16 mouse cellular contexts compared by ENCODE assay signal in genomic region chr1:193572827-193573226, GRCm38 (mm10).
DNase-seq lines count a peak whose midpoint lies in the region; ATAC-seq lines count a peak whose summit lies in the region.
"Had no signal": no experiment of that assay in that cellular context is flagged by ENCODE, and none has a peak within 500 bp of the region (broad histone marks: within the 10 kb centered on the region; RNA-seq: fewer than 3 reads in every experiment).

No protein-coding gene starts in this region.

- 0 out of 2 replicates have a peak, but pooled peaks cover 10% of the 10 kb centered on the region for H3K4me1 ChIP-seq in kidney, embryonic 16.5 days (ENCODE audit: insufficient read depth, low read length)

- H3K27ac ChIP-seq in kidney, embryonic 16.5 days (ENCODE audit: low read length) = no peak overlapping the region

- no peak overlapping the region for H3K9ac ChIP-seq in kidney, embryonic 16.5 days (replicated peaks; ENCODE audit: low read length)

- DNase-seq in frontal cortex, adult 2 months (ENCODE audit: extremely low spot score in 1 of 2, low spot score in 1 of 2) = no peak
- DNase-seq in heart, adult 11 months = peak; percentile 29
- DNase-seq in heart, postnatal 14 days = no peak
- DNase-seq in brain, adult 2 months (ENCODE audit: low read depth, low spot score) = peak; percentile 67
- DNase-seq in gonadal fat pad, adult 2 months (ENCODE audit: low read depth) = peak; percentile 90
- no peak for DNase-seq in cerebellum, postnatal 36 days
- DNase-seq: B cell, adult 2 months; cerebellum, adult 11 months; cerebellum, adult 11-12 months; cerebellum, adult 18-20 months had no signal

- ATAC-seq in frontal cortex, adult (ENCODE audit: low TSS enrichment) = peak; percentile 65
- ATAC-seq in kidney, embryonic 16.5 days (ENCODE audit: low FRiP score, low TSS enrichment) = no peak
- ATAC-seq: activated CD4-positive, CD25-positive, alpha-beta regulatory T cell, adult 4 months; CD4-positive, CD25-positive, alpha-beta regulatory T cell, adult 4 months; Patski had no signal

- no peaks in the 10 kb centered on the region for H3K36me3 ChIP-seq in kidney, embryonic 16.5 days (ENCODE audit: insufficient read depth, low read length)
- H3K36me3 ChIP-seq: G1E had no signal

- no peaks in the 10 kb centered on the region for H3K27me3 ChIP-seq in kidney, embryonic 16.5 days (ENCODE audit: insufficient read depth, low read length)
- H3K27me3 ChIP-seq: Patski had no signal

- no peaks in the 10 kb centered on the region for H3K9me3 ChIP-seq in kidney, embryonic 16.5 days (ENCODE audit: low read length)
- H3K9me3 ChIP-seq: G1E had no signal

- intact Hi-C loops in heart, postnatal 14 days (cut with DNase I) = loop anchor here (10.0 kb wide), 1 partner anchor 652 kb away; no protein-coding TSS in a partner anchor

- no peak overlapping the region for H3K4me2 ChIP-seq in kidney, embryonic 16.5 days (replicated peaks; ENCODE audit: low read depth, low read length)

- H3K4me3 ChIP-seq in kidney, embryonic 16.5 days (ENCODE audit: low read length) = no peak overlapping the region

- 85% methylated on average over 2 of the region's 2 CpGs for WGBS in kidney, embryonic 16.5 days

Comparison
In these comparisons a context has a peak if more than half of its experiments do, and no peak if none do; other contexts are left out.
1. DNase-seq: peak in heart, adult 11 months (single experiment), brain, adult 2 months (single experiment) and gonadal fat pad, adult 2 months (single experiment); none in frontal cortex, adult 2 months (0 of 2), heart, postnatal 14 days (0 of 2) and cerebellum, postnatal 36 days (0 of 2).